Mouse (Mus musculus): Measurements from ENCODE around the gene Kremen1.
A peak's percentile ranks its signal among the peaks of the same experiment; 100 is the strongest.

- TF ChIP-seq EP300 (IDR thresholded peaks at IDR 0.05; ENCODE audit: low read depth) (peak; percentile 80), CTCF (IDR thresholded peaks at IDR 0.05; ENCODE audit: low read depth) (no peak)
Measured at GRCm38 (mm10) chr11:5165471-5165916, 95.9 kb downstream of the Kremen1 start.

Measured in heart, postnatal 0 days (tissue).